Mouse (Mus musculus): Measurements from ENCODE around the gene Dnajc4. TPM values are rescaled to one million over a fixed set of nuclear protein-coding genes. Genes with fewer than 3 reads are reported as not detected.

Dnajc4 gene
- total RNA-seq (2021) = 10 to 100 TPM; 59.4 to 62.4 TPM

- peak; percentile 97 to 98 for DNase-seq
- intact Hi-C loops (cut with DNase I) = no loop called here
Measured at GRCm38 (mm10) chr19:6992011-6992858, at the start of gene Dnajc4. Gene Dnajc4, minus strand, starts transcription at chr19:6992572.

GRCm38 (mm10) chr19:7041171-7041570, 48.8 kb upstream of the Dnajc4 start:
- intact Hi-C loops (cut with DNase I) = no loop called here
- no peak for DNase-seq

DNA sequence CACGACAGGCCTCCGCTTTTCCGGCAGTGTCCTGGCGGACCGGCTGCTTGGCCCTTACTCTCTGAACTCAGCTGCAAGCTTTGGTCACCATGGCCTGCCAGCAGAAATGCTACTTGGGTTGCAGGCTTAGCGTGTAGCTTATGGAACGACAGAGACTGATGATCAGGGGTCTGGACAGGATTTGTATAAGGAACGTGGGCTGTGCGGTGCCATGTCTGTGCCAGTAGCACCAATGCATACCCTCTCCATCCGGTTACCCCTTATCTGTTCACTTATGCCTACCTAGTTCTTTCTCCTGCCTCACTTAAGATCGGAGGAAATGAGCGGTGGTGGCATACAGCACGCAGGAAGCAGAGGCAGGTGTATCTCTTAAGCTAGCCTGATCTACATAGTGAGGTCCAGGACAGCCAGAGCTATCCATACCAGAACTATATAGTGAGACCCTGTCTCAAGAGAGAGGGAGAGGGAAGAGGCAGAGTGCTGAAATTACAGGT, 48.3 kb upstream of the Dnajc4 start:
- intact Hi-C loops (cut with DNase I) = no loop called here

GRCm38 (mm10) chr19:7039841-7040636, 47.7 kb upstream of the Dnajc4 start, which contains the start of gene Stip1:
Gene Stip1, minus strand, starts transcription at chr19:7039967.
- intact Hi-C loops (cut with DNase I) = loop anchor here (5.0 kb wide), 1 partner anchor 43 kb away; the partner anchor contains the start of genes Nudt22 and Trpt1
- DNase-seq = peak; percentile 100

More for the DNA sequence above, 48.3 kb upstream of the Dnajc4 start:
- DNase-seq = no peak

DNA sequence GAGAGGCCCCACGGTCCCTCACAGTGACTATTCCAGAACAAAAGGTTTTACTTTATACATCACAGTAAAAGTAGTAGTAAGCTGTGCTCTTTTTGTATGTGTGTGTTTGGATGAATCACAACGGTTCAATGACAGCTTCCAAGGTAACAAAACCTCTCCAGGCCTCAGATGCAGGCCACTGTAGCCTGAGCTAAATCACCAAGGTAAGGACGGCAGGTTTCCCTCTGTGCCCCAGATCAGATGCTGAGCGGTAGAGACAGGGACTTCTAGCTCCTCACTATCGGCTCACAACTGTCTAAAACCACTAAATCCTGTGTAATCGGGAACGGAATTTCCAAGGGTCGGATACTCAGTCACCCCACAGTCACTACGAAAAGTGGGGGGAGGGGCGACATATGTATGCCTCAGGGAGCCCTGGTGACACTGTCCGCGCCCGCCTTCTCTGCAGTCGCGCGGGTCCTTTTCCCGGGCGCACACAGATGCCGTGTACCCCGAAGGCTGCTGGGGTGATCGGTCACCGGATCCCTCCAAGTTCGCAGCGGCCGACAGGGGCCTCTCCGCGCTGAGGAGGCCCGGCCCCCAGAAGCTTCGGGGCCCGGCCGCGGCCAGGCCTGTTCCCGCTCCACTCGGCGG, 46.8 kb upstream of the Dnajc4 start:
- intact Hi-C loops (cut with DNase I) = loop anchor here (5.0 kb wide), 1 partner anchor 42 kb away; the partner anchor contains the start of genes Nudt22 and Trpt1
- DNase-seq = peak; percentile 57 to 68

- DNase-seq = no peak
- intact Hi-C loops (cut with DNase I) = no loop called here
Measured at GRCm38 (mm10) chr19:7034006-7034405, 41.6 kb upstream of the Dnajc4 start.

- intact Hi-C loops (cut with DNase I) = loop anchor here (10.0 kb wide), 1 partner anchor 545 kb away; no protein-coding TSS in a partner anchor
- no peak for DNase-seq
Measured at GRCm38 (mm10) chr19:7029531-7029930, 37.2 kb upstream of the Dnajc4 start.

DNA sequence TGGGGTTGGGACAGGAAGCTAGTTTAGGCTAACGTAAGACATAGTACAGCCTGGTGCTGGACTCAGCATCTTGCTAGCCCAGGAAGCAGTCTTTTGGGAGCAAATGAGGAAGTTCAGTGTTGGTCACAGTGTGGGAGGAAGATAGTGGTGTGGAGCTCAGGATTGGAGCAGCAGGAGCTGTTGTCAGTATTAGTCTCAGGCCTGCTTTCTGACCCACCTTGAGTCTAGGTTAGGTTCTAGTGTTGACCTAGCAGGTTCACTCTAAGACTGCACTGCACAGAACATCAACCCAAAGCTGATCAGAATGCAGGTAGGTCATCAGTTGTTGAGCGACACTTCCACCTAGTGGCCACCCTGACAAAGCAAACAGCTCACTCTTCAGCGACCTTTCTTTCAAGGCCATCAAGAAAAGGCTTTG, 27.9 kb upstream of the Dnajc4 start:
- DNase-seq = peak; percentile 70 to 80
- intact Hi-C loops (cut with DNase I) = loop anchor here (2.0 to 10.0 kb wide), 3 partner anchors 41 to 535 kb away; partner anchors contain the start of gene Catsperz

DNA sequence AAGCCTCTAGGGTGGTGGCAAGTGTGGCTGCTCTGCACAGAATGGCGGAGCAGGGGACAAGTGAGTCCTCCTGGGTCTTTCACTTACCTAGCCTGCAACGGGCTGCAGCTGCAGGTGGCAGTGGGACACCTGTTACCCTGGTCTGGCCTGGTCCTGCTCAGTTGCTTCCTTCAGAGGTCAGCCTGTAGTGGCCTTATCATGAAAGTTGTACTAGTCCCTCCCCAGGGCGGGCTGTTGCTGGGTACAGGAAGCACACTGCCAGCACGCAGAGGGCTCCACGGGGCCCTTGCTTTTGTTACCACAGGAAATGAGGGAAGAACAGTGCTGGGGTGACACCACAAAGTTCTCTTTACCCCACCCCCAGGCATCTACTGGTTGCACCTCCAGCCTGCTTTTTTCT, 26.8 kb upstream of the Dnajc4 start, which contains the start of gene Fermt3:
Gene Fermt3, minus strand, starts transcription at position 279 of the 400 bp plus-strand sequence.
- intact Hi-C loops (cut with DNase I) = no loop called here
- peak; percentile 41 to 52 for DNase-seq

- intact Hi-C loops (cut with DNase I) = no loop called here
Measured at GRCm38 (mm10) chr19:7018546-7018945, 26.2 kb upstream of the Dnajc4 start.

GRCm38 (mm10) chr19:7017541-7018457, 25.4 kb upstream of the Dnajc4 start:
- peak in 1 of 2 experiments; percentile 33 for DNase-seq
- intact Hi-C loops (cut with DNase I) = no loop called here

More at GRCm38 (mm10) chr19:7018546-7018945, 26.2 kb upstream of the Dnajc4 start:
- DNase-seq = no peak

- no peak for DNase-seq
- intact Hi-C loops (cut with DNase I) = no loop called here
Measured at GRCm38 (mm10) chr19:7014481-7015135, 22.2 kb upstream of the Dnajc4 start.

- intact Hi-C loops (cut with DNase I) = no loop called here
- DNase-seq = no peak
Measured at GRCm38 (mm10) chr19:7013984-7014383, 21.6 kb upstream of the Dnajc4 start.

GRCm38 (mm10) chr19:7012426-7012825, 20.1 kb upstream of the Dnajc4 start:
- no peak for DNase-seq
- intact Hi-C loops (cut with DNase I) = no loop called here

DNA sequence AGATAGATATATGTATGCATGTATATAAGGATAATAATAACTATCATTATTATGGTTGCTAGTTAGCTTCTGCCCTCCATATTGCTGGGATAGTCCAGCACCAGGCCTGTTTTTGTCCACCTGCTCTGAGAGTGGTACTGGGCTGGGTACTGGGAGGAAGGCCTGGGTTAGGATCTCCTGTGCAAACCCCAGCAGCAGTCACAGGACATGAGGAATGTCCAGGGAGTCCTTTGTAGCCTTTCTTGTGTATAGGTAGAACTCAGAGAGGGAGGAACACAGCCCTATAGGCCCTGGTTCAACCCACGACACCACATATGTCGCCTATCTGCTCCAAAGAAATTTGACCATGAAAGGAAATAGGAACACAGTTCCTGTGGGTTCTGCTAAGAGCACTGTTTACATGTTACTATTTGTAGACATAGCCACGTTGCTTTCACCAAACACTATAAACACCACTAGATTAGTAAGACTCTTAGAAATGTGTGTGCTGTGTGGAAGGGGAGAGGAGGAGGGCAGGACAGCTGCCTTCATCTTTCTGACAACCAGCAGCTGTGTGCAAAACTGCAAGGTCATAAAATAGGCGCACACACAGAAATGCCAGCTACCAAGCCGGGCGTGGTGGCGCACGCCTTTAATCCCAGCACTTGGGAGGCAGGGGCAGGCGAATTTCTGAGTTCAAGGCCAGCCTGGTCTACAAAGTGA, 14.7 kb upstream of the Dnajc4 start:
- intact Hi-C loops (cut with DNase I) = no loop called here
- no peak for DNase-seq

DNA sequence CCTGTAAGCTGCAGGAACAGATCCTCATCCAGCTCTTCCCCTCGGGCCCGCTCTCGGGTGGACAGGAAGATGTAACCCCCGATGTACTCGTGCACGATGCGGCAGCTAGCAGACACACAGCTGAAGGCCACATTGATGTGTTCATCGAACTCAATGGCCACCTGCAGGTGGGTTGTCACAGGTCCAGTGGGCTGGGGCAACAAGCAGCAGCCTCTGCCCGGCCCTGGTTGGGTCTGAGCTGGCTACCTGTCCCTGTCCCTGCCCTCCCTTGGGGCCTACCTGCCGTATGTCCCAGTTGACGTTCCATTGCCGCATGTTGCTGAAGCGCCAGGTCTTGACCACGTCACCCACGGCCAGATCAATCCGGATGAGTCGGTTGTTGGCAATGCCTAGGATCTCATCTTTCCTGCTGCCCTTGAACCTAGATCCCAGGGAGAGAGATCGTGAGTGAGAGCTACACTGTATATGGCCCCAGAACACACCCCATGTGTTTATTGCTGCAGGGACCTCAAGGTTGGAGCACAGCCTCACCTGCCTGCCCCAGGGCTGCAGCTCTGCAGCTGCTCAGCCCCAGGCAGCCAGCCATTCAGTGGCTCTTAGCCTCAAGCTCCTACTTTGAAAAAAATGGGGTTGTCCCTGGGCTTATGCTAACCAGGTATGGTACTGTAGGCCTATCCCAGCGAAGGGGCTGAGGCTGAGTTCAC, 7.1 kb upstream of the Dnajc4 start:
- intact Hi-C loops (cut with DNase I) = loop anchor here (5.0 kb wide), 1 partner anchor 38 kb away; the partner anchor contains the start of gene Stip1
- DNase-seq = peak in 1 of 2 experiments; percentile 3

DNA sequence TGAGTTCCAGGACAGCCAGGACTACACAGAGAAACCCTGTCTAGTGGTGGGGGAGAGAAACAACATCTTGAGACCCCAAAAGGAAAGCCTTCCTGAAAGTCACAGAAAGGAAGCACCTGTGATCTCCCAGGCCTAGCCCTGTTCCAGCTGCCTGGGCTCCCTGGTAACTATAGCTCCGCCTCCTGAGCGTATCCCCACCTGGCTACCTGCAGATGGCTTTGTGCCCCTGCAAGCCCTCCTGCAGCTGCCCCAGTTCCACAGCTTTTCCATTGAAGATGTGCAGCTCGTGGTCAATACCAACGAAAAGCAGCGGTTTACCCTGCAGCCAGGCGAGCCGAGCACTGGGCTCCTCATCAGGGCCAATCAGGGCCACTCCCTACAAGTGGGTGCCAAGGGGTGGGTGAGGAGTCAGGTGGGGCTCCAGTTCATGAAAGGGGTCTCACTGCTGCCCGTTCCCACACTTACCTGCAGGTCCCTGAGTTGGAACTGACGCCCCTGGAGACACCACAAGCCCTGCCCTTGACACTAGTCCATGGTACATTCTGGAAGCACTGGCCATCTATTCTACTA, 5.4 kb upstream of the Dnajc4 start:
- DNase-seq = peak in 1 of 2 experiments; percentile 1
- intact Hi-C loops (cut with DNase I) = loop anchor here (5.0 kb wide), 1 partner anchor 39 kb away; the partner anchor contains the start of gene Stip1
